Mouse (Mus musculus) T-helper 2 cell (primary cell): ENCODE measurements around the gene Sebox.

Source experiments
- in situ Hi-C: fragments of 300-600 bp; cut with MboI, MseI; formaldehyde crosslinking; loops from one replicate; pipeline ENCODE4 v1.15.1; 2025; ENCODE audit warnings: high pct_unique_total_duplicates

Gene Sebox

DNA sequence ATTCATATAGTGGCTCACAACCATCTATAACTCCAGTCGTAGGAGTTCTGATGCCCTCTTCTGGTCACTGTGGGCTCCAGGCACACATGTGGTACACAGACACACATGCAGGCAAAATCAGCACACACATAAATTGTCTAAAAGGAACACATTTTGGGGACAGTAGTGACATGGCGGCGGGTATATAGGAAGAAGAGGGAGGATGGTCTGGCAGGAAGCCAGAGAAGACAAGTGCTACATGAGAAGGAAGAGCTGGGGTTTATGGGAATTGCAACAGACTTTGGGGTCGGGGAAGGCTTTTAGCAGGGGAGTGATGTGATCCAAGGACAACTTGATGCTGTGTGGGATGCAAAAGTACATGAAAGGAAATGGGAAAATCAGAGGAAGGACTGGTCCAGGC, 31.3 kb downstream of the Sebox start:
- in situ Hi-C loops, result loop anchor here (10.0 kb wide), 1 partner anchor 610 kb away; the partner anchor contains the start of gene Ksr1

DNA sequence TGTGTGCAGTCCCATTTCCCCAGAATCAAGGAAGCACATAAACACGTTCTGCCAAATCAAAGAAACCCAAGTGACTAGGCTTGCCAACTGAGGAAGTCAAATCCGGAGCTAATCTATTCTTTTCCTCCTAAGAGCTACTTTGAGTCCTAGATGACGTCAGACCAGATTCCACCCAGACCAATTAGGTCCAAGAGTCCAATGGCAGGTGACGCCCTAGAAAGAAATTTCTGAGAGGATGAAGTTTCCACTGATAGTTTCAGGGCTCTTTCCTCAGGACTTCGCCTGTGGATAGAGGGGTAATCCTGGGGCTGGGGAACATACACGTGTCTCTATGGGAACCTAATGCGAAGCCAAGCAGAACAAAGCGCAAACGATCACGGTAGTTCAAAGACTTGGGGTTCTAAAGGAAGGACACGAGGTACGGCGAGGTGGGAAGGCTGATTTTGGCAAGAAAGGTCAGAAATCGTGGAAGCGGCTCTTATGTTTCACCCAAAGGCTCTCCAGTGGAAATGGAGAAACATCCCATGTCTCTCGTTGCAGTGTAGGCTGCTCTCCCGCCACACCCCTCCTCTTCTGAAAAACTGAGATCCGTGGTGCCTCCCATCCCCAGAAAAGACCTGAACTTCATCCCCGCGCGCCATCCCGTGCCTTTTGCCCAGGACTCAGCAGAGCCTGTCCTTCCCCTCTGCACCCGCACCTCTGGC, 32.3 kb downstream of the Sebox start:
- in situ Hi-C loops, result loop anchor here (10.0 kb wide), 1 partner anchor 609 kb away; the partner anchor contains the start of gene Ksr1

DNA sequence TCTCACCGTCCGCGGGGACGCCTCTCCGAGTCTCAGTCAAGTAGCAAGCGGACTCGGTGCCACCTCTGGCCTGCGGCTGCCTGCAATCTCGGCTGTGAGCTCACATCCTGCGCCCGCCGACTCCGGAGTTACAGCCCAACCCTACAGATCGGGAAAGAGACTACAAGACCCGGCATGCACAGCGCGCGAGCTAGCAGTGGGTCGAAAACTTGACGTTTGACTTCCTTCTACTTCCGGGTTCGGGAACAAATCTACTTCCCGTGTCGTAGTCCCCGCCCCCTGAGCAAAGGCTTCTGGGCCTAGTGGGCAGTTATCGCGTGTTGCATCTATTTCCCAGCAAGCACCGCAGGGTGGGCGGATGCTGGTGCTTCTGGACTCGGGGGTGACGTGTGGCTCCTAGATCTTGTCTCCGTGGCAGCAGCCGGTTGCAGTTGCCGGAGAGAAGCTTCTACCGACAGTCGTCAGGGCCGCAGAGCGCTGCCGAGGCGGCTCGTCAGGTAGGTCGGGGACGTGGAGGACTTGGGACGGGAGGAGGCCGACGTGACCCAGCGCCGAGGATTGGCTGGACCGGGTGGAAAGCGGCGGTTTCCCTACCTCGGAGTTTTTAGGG, 32.9 kb downstream of the Sebox start, which contains the start of the genes Tnfaip1 and Ift20:
Gene Tnfaip1, minus strand, starts transcription at position 253 of the 610 bp plus-strand sequence.
Gene Ift20, plus strand, starts transcription at position 282 of the 610 bp plus-strand sequence.
- in situ Hi-C loops, result loop anchor here (10.0 kb wide), 1 partner anchor 609 kb away; the partner anchor contains the start of gene Ksr1

DNA sequence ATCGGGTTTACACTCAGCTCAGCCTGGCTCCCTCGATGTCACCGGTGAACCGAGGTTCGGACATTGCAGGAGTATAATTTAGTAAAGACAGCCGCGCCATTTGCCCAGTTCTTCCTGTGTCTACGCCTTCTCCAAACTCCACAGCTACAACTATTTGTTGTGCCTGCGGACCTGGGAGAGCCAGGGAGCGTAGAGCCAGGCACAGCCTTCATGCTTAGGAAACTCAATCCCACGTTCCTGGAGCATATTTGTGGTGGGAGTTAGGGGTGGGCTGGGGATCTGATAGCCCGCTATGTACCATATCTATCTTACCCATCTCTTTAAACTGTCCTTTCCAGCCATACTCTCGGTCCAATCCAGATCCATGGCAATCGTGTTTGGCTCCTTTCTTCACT, 33.4 kb downstream of the Sebox start:
- in situ Hi-C loops, result loop anchor here (10.0 kb wide), 1 partner anchor 608 kb away; the partner anchor contains the start of gene Ksr1

DNA sequence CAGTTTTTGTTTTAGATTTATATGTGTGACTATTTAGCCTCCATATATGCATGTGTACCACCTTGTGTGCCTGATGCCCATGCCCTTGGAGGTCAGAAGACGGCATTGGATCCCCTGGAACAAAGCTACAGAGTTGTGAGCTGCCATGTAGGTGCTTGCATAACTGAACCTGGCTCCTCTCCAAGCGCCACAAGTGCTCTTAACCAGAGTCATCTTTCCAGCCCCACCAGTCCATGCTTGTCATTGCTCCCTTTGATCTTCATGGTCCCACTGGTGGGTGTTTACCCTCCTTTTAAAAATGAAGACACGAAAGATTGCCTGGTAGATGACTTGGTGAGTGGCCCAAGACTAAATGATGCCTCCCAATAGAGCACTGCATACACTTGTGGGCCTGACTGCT, 37.1 kb downstream of the Sebox start:
- in situ Hi-C loops, result no loop called here

DNA sequence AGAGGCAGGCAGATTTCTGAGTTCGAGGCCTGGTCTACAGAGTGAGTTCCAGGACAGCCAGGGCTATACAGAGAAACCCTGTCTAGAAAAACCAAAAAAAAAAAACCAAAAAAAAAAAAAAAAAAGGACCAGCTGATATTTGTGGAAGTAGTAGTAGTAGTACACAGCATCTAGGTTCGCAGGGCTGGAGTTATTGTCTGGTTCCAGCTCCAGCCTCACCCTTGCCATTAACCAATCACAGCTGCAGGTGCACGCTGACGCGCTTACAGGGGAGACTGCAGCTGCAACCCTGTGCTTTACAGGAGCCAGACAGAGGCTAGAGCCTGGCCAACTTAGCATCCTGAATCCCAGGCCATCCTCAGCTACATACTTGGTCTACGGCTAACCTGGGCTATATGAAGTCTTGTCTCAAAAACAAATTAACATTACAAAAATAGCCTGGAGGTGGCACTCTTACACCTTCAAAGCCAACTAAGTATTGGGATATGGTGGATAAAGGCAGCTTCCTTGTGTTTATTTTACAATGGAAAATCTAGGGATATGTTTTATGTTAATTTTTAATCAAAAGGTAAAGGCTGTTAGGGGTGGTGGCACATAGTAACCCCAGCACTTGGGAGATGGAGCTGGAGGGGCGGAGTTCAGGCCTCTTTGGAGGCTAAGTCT, 41.3 kb downstream of the Sebox start:
- in situ Hi-C loops, result no loop called here

DNA sequence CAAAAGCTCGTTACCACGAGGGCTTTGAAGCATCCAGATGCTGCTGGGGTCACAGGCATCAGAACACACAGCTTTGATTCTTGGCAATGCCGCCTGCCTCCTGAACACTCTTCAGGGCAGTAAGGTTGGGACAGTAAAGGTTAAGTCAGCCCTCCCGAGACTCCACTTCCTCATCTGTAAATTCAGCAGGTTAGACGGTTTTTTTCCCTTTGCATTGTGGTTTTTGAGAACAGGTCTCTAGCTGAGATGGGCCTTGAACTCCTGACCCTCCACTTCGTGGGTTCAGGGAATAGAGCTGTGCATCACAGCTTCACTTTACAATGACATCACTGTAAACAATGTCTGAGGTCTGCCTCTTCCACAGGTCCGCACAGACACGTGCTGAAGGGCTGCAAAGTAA, 41.9 kb downstream of the Sebox start:
- in situ Hi-C loops, result no loop called here

DNA sequence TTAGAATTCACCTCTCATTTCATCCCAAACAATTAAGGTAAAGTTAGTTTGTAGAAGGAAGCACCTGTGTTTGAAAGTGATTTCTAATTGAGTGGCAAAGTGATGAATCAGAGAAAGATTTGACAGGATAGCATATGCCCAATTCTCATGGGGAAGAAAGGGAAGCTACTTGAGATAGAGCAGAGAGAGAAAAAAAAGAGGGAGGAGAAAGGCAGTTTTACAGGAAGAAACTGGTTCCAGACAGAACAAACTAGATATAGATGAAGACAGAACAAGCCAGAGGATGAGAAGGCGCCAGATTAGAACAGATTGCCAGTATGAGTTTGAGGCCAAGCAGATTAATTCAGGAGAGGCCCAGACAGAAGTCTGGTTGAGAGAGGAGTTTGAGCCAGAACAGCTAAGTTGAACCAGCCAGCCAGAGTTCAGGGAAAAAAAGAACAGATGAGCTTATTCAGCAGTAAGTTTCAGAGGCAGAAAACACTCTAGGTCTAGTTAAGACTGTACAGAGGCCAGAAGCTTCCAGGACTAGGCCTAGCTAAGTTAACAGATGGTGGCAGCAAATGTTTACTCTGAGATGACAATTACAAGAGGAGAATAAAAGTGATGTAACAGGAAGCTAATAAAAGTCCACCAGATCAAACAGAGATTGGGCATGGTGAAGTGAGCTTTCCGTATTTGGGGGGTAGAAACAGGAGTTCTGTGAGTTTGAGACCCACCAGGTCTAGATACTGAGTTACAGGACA, 44.6 kb downstream of the Sebox start:
- in situ Hi-C loops, result no loop called here

DNA sequence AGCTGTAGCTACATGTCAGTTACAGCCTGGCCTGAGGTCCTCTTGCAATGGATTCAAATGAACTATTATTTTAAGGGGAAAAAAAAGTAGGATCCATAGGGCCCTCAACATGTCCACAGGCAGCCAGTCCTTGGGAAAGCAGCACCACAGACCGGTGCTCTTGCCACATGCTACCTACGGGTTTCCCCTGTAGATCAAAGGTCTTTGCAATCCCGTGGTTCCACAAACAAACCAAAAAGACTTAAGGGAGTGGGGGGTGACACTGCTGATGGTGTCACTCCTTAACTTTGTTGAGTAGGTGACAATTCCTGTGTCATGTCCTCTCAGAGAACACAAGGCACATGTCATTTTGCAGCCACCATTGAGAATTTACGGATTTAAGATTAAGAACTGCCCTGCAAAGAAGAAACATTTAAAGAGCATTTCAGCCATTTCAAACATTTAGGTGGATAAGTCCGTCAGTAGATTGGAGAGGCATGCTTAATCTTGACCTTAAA, 46.3 kb downstream of the Sebox start:
- in situ Hi-C loops, result no loop called here

DNA sequence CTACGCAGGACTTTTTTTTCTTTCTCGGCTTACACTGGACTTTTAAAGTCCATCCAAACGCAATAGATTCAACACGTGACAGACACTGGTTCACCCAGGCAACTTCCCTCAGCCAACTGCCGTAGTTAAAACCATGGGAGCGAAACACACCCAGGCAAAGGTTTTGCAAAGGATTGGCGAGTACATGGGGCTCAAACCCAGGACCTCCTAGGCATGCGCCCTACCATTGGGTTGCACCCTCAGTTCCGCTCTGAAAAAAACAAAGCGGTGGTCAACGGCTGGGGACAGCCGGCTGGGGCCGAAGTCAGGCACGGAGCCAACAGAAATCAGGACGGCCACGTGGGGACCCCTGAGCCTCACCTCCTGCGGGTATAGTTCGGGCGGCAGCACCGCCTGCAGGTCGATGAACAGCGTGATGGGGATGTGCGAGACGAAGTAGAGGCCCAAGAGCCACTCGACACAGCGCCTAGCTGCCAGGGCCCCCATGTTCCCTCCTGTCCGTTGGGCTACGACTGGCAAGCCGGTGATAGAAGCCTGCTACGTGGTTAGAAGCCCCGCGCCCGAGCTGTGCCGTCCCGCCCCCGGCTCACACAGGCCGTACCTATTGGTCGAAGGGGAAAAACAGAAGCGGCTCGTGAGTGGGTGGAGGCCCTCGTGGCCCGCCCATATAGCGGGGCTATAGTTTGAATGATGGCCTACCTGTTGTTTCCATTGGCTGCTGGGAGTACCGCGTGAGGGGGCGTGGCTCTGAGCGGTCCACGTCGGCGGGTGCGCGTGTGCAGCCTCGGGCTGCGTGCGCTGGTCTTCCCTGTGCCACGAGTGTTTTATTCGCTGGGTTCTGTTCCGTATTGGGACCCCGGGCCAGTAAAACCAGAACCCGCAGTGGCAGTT, 47.2 kb downstream of the Sebox start, which contains the start of gene Tmem97:
Gene Tmem97, minus strand, starts transcription at position 610 of the 891 bp plus-strand sequence.
- in situ Hi-C loops, result no loop called here

DNA sequence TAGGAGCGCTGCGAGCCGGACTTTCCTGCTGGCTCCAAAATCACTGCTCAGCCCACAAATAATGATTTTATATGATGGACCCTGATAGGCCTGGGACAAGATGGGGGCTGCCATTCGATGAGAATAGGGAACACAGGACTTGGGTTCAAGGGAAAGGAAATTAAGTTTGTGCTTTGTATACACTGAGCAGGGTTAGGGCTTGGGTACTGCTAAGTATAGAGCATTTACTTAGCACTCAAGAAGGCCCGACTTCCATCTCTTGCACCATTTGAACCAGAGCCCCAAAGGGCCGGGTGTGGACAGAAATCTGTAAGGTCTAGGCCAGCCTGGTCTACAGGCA, 47.8 kb downstream of the Sebox start:
- in situ Hi-C loops, result no loop called here
